Mouse (Mus musculus) leukemia stem cell, adult 10-12 weeks (primary cell): Measurements from ENCODE around the gene Slc22a4. TPM values are rescaled to one million over a fixed set of nuclear protein-coding genes. Genes with fewer than 3 reads are reported as not detected.

Experiments
- polyA plus RNA-seq: library from polyadenylated mRNA; stranded (reverse); fragments of >175 nt; gene quantifications from 2 replicates; pipeline ENCODE4 v1.2.3, GENCODE M21; 2012; ENCODE audit warnings: low replicate concordance

The Slc22a4 gene
- 10.3 and 16.7 TPM in 2 replicates for polyA plus RNA-seq

DNA sequence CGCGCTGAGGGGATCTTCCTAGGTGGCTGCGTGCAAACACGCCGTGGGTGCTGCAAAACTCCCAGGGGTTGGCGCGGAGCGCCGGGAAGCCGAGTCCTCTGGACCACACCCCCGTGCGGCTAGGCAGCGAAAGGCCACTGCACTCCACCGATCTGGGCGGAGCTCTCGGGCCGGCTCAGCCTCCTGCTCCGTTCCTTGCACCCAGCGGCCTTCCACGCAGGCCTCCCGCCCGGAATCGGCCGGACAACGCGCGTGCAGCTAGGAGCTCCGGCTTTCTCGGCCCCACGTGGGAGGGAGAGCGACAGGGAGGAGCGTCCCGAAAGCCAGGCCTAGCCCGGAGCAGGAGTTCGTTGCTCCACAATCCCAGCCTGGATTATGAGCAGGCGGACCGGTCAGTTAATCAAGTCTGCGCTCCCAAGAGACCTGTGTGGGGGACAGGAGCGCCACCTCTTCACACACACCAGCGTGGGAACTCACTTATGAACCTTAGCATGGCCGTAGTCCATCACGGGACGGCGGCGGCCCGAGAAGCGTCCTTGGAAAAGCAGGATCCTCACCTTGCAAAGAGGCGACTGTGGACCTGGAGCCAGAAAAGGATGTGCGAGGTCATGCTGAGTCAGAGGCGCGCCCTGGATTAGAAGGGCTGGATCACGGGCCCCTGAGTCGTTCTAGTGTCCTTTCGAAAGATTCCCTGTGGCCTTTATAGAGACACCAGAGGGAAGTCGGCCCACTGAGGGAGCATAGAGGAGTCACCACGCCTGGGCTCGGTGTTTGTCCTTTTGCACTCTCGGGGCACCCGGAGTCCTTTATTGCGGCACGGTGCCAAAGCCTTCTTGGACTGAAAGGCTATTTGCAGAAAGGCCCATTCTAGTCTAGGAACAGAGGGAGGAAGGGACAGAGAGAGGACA lies at the start of gene Slc22a4:
Gene Slc22a4 (minus strand): TSS at position 47 of the 908 bp plus-strand sequence.

GRCm38 (mm10) chr11:54068520-54069371 lies 40.9 kb upstream of the Slc22a4 start, which contains the start of gene Pdlim4:
Gene Pdlim4 (minus strand): TSS chr11:54069014.

GRCm38 (mm10) chr11:53979788-53980621 lies 47.9 kb downstream of the Slc22a4 start, which contains the start of gene Slc22a21:
Gene Slc22a21 (minus strand): TSS chr11:53980332.

Other genes with a start within 250 kb of the Slc22a4 start
- 0.54 and 0.59 TPM in 2 replicates for gene Gm12216, start 168.8 kb downstream of the Slc22a4 start, polyA plus RNA-seq
- 6.1 and 7.1 TPM in 2 replicates for gene Slc22a5, start 136.4 kb downstream of the Slc22a4 start, polyA plus RNA-seq
- gene Slc22a21, start 47.8 kb downstream of the Slc22a4 start, polyA plus RNA-seq = 3.1 TPM in 2 replicates
- gene Pdlim4, start 40.9 kb upstream of the Slc22a4 start, polyA plus RNA-seq = 3.8 and 4.9 TPM in 2 replicates
- gene P4ha2, start 72.0 kb upstream of the Slc22a4 start, polyA plus RNA-seq = 0.07 and 0.38 TPM in 2 replicates
- gene Csf2, start 221.6 kb upstream of the Slc22a4 start, polyA plus RNA-seq = not detected in 2 replicates
- not detected in 2 replicates for gene Il3, start 239.2 kb upstream of the Slc22a4 start, polyA plus RNA-seq